Mouse (Mus musculus): ENCODE results near the gene Prm3. TPM values are rescaled to one million over a fixed set of nuclear protein-coding genes. Genes with fewer than 3 reads are reported as not detected.

Gene Prm3
- polyA plus RNA-seq, 1 experiment from 2014 or later, result not detected

DNA sequence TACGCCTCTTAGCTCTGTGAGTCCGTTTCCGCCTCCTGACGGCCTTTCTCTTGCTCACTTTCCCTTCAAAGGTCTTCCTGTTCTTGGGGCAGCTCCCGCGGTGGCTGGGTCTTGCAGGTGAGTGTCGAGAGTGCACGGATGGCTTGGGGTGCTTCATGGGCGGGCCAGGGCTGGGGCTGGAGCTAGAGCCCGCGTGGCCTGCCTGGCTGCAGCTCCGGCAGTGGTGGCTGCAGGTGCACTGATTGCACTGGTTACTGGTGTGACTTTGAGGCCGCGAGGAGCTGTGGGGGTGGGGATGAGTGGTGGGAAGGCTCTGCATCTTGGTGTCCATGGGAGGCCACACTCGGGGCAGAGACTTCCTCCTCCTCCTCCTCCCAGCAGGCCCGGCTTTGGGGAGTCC, 2.4 kb downstream of the Prm3 start, which contains the start of gene Tnp2:
Gene Tnp2, minus strand, starts transcription at position 390 of the 400 bp plus-strand sequence.
- WGBS, result 57% methylated on average over 16 of the region's 16 CpGs
- Histone ChIP-seq H3K27me3 (replicated peaks) (peaks cover 6% of the 10 kb centered on the region; the same call in 1 of the 2 replicates), H3K9ac (replicated peaks) (no peak within 1 kb of the TSS), H3K36me3 (no peaks in the 10 kb centered on the region), H3K4me3 (replicated peaks) (no peak within 1 kb of the TSS), H3K9me3 (replicated peaks) (no peaks in the 10 kb centered on the region), H3K27ac (replicated peaks) (no peak within 1 kb of the TSS), H3K4me2 (no peak within 1 kb of the TSS), H3K4me1 (peaks cover 27% of the 10 kb centered on the region)
- no peak for ATAC-seq (ENCODE audit: low FRiP score)

DNA sequence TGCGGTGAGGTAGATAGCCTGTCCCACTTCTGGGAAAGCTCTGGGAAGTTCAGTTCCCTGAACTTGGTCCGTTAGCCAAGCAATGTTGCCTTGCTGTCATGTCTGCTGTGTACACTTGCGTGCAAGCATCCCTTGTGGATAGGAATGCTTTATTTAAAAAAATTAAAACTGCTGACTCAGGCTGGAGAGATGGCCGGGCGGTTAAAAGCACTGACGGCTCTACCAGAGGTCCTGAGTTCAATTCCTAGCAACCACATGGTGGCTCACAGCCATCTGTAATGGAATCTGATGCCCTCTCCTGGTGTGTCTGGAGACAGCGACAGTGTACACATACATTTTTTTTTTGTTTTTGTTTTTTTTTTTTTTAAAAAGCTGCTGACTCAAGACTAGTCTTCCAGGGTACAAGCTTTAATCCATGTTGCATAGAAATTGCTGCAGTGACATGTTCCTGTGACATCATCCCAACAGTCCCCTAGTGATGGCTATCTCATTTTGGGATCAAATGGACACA, 3.1 kb downstream of the Prm3 start:
- WGBS, result 89% methylated on average over 7 of the region's 7 CpGs
- Histone ChIP-seq H3K4me1 (peaks cover 34% of the 10 kb centered on the region), H3K9ac (replicated peaks) (no peak overlapping the region), H3K27me3 (replicated peaks) (peaks cover 8% of the 10 kb centered on the region; the same call in 1 of the 2 replicates), H3K27ac (replicated peaks) (no peak overlapping the region), H3K36me3 (no peaks in the 10 kb centered on the region), H3K9me3 (replicated peaks) (no peaks in the 10 kb centered on the region), H3K4me3 (replicated peaks) (no peak overlapping the region), H3K4me2 (no peak overlapping the region)
- no peak for ATAC-seq (ENCODE audit: low FRiP score)

DNA sequence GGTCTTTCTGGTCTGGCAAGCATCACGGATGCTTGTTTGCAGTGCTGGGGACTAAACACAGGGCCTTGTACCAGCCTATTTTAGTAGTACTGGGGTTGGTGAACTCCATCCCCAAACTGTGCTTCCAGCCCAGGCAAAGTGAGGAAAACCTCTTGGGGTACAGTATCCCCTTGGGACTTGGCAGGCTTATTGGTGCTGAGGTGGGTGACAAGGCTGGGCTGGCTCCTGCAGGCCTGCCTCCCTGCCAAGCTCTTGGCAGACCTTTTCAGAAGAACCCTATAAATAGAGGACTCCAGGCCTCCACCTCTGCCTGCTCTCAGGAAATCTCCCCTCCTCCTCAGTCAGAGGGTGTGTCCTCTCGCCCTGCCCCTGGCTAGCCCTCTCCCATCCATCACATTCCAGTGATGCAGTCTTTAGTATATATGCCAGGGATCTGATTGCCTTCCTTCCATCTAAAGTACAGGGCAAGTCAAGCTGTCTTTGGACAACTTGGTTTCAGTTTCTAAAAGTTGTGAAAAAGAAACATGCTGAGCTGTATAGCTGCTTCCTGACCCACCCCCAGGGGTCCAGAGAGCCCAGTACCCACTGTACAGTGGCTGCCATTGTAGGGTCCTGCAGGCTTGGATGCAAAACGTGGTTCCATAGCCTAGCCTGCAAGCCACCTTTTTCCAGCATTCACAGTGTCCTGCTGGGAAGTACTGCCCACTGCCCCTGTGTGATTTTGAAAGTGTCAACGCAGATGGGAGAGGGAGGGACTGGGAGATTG, 3.7 kb downstream of the Prm3 start:
- Histone ChIP-seq H3K9ac (replicated peaks) (no peak overlapping the region; the same call in 1 of the 2 replicates), H3K9me3 (replicated peaks) (no peaks in the 10 kb centered on the region), H3K36me3 (no peaks in the 10 kb centered on the region), H3K4me1 (peaks cover 38% of the 10 kb centered on the region), H3K27me3 (replicated peaks) (peaks cover 8% of the 10 kb centered on the region; the same call in 1 of the 2 replicates), H3K27ac (replicated peaks) (peak overlapping the region; percentile 94), H3K4me3 (replicated peaks) (no peak overlapping the region), H3K4me2 (peak overlapping the region; percentile 90)
- 66% methylated on average over 4 of the region's 4 CpGs for WGBS
- ATAC-seq (ENCODE audit: low FRiP score), result no peak

DNA sequence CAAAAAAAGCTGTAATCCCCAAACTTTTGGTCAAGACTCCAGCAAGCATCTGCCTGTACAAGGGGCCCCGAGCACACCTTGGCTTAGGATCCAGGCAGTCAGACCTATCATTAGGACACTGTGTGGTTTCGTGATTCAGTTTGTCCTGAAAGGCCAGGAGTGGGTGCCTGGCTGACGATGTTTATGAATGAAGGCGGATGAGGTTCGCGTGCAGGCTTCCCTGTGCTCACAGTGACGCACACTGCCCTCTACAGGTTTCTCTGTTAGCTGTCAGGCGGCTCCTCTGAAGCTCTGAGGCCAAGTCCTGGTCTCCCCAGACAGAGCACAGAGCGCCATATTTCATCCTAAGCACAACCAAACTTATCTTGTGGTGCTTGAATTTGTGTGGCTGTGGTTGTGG, 4.4 kb downstream of the Prm3 start:
- Histone ChIP-seq H3K9me3 (replicated peaks) (no peaks in the 10 kb centered on the region), H3K4me3 (replicated peaks) (peak overlapping the region; percentile 72), H3K27ac (replicated peaks) (peak overlapping the region; percentile 94), H3K36me3 (no peaks in the 10 kb centered on the region), H3K27me3 (replicated peaks) (peaks cover 8% of the 10 kb centered on the region; the same call in 1 of the 2 replicates), H3K4me1 (peaks cover 40% of the 10 kb centered on the region), H3K9ac (replicated peaks) (peak overlapping the region; percentile 79), H3K4me2 (peak overlapping the region; percentile 90)
- WGBS, result 2% methylated on average over 9 of the region's 9 CpGs
- ATAC-seq (ENCODE audit: low FRiP score), result peak; percentile 32

DNA sequence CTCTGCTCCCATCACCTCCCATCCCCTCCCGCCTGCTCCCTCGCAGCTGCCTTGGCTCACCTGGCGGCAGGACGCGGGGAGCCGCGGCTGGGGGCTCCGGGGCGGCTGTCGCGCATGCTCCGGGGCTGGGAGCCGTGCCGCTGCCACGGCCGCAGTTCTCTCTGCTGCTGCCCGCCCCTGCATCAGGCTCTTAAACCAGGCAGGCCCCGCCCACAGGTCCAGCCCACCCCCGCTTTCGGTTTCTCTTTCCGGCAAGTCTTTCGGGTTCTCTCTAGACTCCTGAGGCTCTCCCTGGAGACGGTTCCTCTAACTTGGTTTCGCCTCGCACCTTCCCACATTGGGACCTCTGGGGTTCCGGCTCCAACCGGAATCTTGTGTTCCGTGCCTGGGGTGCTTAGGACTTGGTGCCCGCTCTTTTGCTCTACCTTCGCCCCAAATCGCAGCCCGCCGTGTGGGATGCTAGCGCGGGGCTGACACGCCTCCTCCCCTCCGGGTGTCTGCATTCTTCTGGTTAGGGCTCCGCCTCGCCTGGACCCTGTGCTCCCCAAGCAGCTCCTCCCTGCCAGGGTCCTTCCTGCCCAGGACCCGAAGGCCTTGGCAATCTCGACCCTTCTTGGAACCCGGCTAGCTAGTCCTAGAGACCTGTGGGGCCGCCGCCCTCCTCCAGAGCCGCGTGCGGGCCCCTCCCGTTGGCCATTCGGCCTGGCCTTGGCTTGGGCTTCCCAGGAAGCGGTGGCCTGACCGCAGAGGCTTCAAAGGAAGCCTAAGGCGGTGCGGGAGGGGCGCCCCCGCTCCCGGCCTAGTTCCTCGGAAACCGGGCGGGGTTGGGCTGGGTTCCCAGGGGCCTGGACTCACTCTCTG, 5.1 kb downstream of the Prm3 start, which contains the start of gene Socs1:
Gene Socs1, minus strand, starts transcription at position 166 of the 861 bp plus-strand sequence.
- peak; percentile 90 for ATAC-seq (ENCODE audit: low FRiP score)
- under 1% methylated on average over 58 of the region's 59 CpGs for WGBS

DNA sequence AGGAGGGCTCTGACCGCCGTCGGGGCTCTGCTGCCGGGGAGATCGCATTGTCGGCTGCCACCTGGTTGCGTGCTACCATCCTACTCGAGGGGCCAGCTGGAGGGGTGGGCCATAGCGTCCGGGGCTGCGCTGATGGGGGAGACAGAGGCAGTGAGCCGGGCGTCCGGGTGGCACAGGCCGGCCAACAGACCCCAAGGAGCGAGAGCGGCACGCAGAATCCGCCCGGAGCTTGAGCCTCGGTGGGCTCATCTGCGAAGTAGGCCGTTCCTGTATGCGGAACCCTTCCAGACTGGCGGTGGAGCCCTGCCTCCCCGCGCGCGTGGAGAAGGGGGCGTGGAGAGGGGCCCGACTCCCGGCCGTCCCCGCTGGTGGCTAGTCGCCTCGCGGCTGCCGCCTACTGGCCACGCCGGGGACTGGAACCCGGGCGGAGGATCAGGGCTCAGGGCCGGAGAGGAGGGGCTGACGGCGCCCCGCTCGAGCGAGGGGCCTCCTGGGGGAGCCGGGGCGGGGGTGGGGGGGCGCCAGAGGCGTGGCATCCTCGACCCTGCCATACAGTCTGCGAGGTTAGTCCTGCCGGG, 5.8 kb downstream of the Prm3 start:
- Histone ChIP-seq H3K36me3 (no peaks in the 10 kb centered on the region), H3K4me2 (peak overlapping the region; percentile 90), H3K4me3 (replicated peaks) (peak overlapping the region; percentile 72), H3K27me3 (replicated peaks) (peaks cover 8% of the 10 kb centered on the region; the same call in 1 of the 2 replicates), H3K27ac (replicated peaks) (peak overlapping the region; percentile 94), H3K9ac (replicated peaks) (peak overlapping the region; percentile 79), H3K9me3 (replicated peaks) (no peaks in the 10 kb centered on the region), H3K4me1 (peaks cover 40% of the 10 kb centered on the region)
- WGBS, result under 1% methylated on average over 51 of the region's 55 CpGs
- ATAC-seq (ENCODE audit: low FRiP score), result peak; percentile 91

More for the DNA sequence above, 5.1 kb downstream of the Prm3 start, which contains the start of gene Socs1:
- Histone ChIP-seq H3K9ac (replicated peaks) (peak within 1 kb of the TSS; percentile 79), H3K9me3 (replicated peaks) (no peaks in the 10 kb centered on the region), H3K4me3 (replicated peaks) (peak within 1 kb of the TSS; percentile 72), H3K4me1 (peaks cover 40% of the 10 kb centered on the region), H3K4me2 (peak within 1 kb of the TSS; percentile 90), H3K27me3 (replicated peaks) (peaks cover 8% of the 10 kb centered on the region; the same call in 1 of the 2 replicates), H3K27ac (replicated peaks) (peak within 1 kb of the TSS; percentile 94), H3K36me3 (no peaks in the 10 kb centered on the region)

DNA sequence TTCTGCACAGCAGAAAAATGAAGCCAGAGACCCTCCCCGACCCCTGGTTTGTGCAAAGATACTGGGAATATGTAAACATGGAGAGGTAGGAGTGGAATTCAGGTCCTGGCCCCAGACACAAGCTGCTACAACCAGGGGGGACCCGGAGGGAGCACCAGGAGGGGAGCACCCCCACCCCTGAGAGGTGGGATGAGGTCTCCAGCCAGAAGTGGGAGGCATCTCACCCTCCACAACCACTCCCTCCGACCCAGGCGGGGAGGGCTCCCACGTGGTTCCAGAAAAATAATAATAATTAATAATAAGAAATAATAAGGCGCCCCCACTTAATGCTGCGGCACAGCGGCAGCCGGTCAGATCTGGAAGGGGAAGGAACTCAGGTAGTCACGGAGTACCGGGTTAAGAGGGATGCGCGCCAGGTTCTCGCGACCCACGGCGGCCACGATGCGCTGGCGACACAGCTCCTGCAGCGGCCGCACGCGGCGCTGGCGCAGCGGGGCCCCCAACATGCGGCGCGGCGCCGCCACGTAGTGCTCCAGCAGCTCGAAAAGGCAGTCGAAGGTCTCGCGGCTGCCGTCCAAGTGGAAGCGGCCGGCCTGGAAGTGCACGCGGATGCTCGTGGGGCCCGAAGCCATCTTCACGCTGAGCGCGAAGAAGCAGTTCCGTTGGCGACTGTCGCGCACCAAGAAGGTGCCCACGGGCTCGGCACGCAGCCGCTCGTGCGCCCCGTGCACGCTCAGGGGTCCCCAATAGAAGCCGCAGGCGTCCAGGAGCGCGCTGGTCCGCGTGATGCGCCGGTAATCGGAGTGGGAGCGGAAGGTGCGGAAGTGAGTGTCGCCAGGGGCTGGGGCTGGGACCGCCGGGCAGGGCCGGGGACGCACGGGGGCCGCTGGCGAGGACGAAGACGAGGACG, 6.6 kb downstream of the Prm3 start:
- Histone ChIP-seq H3K36me3 (no peaks in the 10 kb centered on the region), H3K27ac (replicated peaks) (peak overlapping the region; percentile 94), H3K4me3 (replicated peaks) (peak overlapping the region; percentile 72), H3K9ac (replicated peaks) (peak overlapping the region; percentile 79), H3K27me3 (replicated peaks) (peaks cover 8% of the 10 kb centered on the region; the same call in 1 of the 2 replicates), H3K4me2 (peak overlapping the region; percentile 90), H3K9me3 (replicated peaks) (no peaks in the 10 kb centered on the region), H3K4me1 (peaks cover 40% of the 10 kb centered on the region)
- WGBS, result 2% methylated on average over 81 of the region's 81 CpGs
- peak; percentile 36 for ATAC-seq (ENCODE audit: low FRiP score)

DNA sequence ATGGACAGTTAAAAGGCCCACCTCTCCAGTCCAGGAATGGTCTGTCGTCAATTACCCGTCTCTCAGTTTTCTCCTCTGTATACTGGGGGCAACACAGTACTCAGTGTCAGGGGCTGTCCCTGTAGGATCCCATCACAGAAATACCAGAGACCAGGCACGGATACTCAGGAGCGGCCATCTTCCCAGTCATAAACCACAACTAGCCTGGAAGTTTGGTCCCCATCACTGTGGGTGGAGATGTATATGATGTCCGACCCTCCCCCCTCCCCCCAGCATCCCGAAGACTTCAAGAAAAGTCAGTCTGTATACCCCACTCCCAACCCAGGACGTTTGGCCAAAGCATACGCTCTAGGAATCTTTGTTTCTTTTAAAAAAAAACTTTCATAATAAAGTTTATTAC, 7.3 kb downstream of the Prm3 start:
- peaks cover 8% of the 10 kb centered on the region; the same call in 1 of the 2 replicates for H3K27me3 ChIP-seq (replicated peaks)
- no peak for ATAC-seq (ENCODE audit: low FRiP score)
- 59% methylated on average over 8 of the region's 8 CpGs for WGBS
- no peak overlapping the region for H3K27ac ChIP-seq (replicated peaks)
- H3K4me2 ChIP-seq, result peak overlapping the region; percentile 90
- H3K9me3 ChIP-seq (replicated peaks), result no peaks in the 10 kb centered on the region
- peak overlapping the region; percentile 72 for H3K4me3 ChIP-seq (replicated peaks)
- H3K36me3 ChIP-seq, result no peaks in the 10 kb centered on the region
- H3K4me1 ChIP-seq, result peaks cover 40% of the 10 kb centered on the region
- H3K9ac ChIP-seq (replicated peaks), result peak overlapping the region; percentile 79; the same call in 1 of the 2 replicates

DNA sequence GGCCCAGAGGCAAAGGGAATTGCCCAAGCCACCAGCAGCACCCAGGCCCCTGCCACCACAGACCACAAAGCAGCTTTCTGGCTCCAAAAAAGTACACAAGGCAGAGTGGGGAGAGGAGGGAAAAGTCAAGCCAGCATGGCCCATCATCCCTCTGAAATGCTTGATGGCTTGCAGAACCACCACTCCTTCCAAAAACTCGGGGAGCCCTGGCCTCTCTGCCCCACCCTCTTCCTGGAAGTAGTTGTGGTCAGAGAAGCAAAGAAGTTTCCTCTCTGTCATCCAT, 7.6 kb downstream of the Prm3 start:
- H3K9me3 ChIP-seq (replicated peaks), result no peaks in the 10 kb centered on the region
- 30% methylated on average over 1 of the region's 1 CpGs for WGBS
- peaks cover 40% of the 10 kb centered on the region for H3K4me1 ChIP-seq
- no peaks in the 10 kb centered on the region for H3K36me3 ChIP-seq
- H3K4me3 ChIP-seq (replicated peaks), result peak overlapping the region; percentile 72
- no peak overlapping the region for H3K9ac ChIP-seq (replicated peaks)
- ATAC-seq (ENCODE audit: low FRiP score), result no peak
- no peak overlapping the region for H3K27ac ChIP-seq (replicated peaks)
- peak overlapping the region; percentile 90 for H3K4me2 ChIP-seq
- H3K27me3 ChIP-seq (replicated peaks), result peaks cover 8% of the 10 kb centered on the region; the same call in 1 of the 2 replicates

DNA sequence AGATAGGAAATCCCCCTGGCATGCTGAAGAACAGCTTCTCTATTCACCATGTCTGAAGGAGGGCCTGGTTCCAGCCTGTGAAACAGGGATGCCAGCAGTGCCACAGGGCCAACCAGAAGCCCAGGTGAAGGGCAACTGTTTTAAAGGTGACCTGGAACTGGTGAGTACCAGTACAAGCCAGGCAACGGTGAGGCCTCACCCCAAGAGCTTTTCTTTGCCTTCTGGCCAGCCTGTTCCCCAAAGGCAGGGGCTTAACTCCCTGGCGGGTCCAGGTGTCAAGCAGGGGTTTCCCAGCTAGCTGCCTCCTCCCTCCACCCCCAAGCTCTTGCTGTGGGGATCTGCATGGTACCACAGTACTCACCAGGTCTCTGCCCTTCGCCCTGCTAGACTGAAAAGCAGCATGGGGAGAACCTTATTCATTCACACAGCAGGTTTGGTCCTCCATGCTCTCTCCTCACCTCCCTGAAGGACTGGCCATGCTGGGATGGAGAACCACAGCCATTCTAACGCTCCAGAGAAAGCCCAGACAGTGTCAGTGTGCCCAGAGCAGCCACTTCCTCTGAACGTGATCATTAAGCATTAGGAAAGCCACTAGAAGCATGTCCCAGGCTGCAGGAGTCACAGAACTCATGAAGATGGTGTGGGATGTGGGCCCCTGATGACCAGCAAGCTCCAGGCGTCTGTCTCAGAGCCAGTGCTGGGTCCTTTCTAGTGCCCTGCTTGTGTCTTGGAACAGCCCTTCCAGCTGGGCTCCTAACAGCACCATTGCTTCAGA, 8.2 kb downstream of the Prm3 start:
- peak overlapping the region; percentile 90 for H3K4me2 ChIP-seq
- ATAC-seq (ENCODE audit: low FRiP score), result no peak
- H3K4me3 ChIP-seq (replicated peaks), result peak overlapping the region; percentile 72; the same call in 1 of the 2 replicates
- no peaks in the 10 kb centered on the region for H3K36me3 ChIP-seq
- no peak overlapping the region for H3K27ac ChIP-seq (replicated peaks)
- H3K27me3 ChIP-seq (replicated peaks), result peaks cover 8% of the 10 kb centered on the region; the same call in 1 of the 2 replicates
- no peaks in the 10 kb centered on the region for H3K9me3 ChIP-seq (replicated peaks)
- H3K4me1 ChIP-seq, result peaks cover 40% of the 10 kb centered on the region
- H3K9ac ChIP-seq (replicated peaks), result no peak overlapping the region; the same call in 1 of the 2 replicates
- WGBS, result 51% methylated on average over 6 of the region's 6 CpGs

Measured in neural tube, embryonic 15.5 days (tissue).